Mouse (Mus musculus) cerebellum, postnatal 14 days (tissue): ENCODE results near the gene Camkmt.

Experiments
- DNase-seq, 2 experiments: peaks; one replicate each; pipeline ENCODE4 v3.0.0; 2021; ENCODE audit warnings: mixed read lengths in 2 of 2

Camkmt gene

GRCm38 (mm10) chr17:85377496-85377895 lies 287.1 kb downstream of the Camkmt start:
- DNase-seq = no peak

GRCm38 (mm10) chr17:85379101-85379500 lies 288.7 kb downstream of the Camkmt start:
- no peak for DNase-seq

- DNase-seq = no peak
Measured at GRCm38 (mm10) chr17:85381578-85382223, 291.3 kb downstream of the Camkmt start.

- DNase-seq = no peak
Measured at GRCm38 (mm10) chr17:85382344-85382743, 292.0 kb downstream of the Camkmt start.

- no peak for DNase-seq
Measured at GRCm38 (mm10) chr17:85382906-85383305, 292.6 kb downstream of the Camkmt start.

- no peak for DNase-seq
Measured at GRCm38 (mm10) chr17:85393091-85393890, 302.9 kb downstream of the Camkmt start.

- DNase-seq = no peak
Measured at GRCm38 (mm10) chr17:85393891-85394321, 303.6 kb downstream of the Camkmt start.

- DNase-seq = no peak
Measured at GRCm38 (mm10) chr17:85395502-85395901, 305.1 kb downstream of the Camkmt start.

GRCm38 (mm10) chr17:85400751-85401150 lies 310.4 kb downstream of the Camkmt start:
- no peak for DNase-seq

GRCm38 (mm10) chr17:85405161-85405560 lies 314.8 kb downstream of the Camkmt start:
- DNase-seq = no peak

- DNase-seq = no peak
Measured at GRCm38 (mm10) chr17:85406195-85406594, 315.8 kb downstream of the Camkmt start.

GRCm38 (mm10) chr17:85428831-85429230 lies 338.5 kb downstream of the Camkmt start:
- no peak for DNase-seq

- no peak for DNase-seq
Measured at GRCm38 (mm10) chr17:85432923-85433322, 342.6 kb downstream of the Camkmt start.

- no peak for DNase-seq
Measured at GRCm38 (mm10) chr17:85443036-85443435, 352.7 kb downstream of the Camkmt start.

GRCm38 (mm10) chr17:85454419-85454983 lies 364.1 kb downstream of the Camkmt start:
- no peak for DNase-seq

GRCm38 (mm10) chr17:85455063-85455462 lies 364.7 kb downstream of the Camkmt start:
- no peak for DNase-seq

- no peak for DNase-seq
Measured at GRCm38 (mm10) chr17:85458075-85458474, 367.7 kb downstream of the Camkmt start.

- DNase-seq = no peak
Measured at GRCm38 (mm10) chr17:85458589-85458988, 368.2 kb downstream of the Camkmt start.

- DNase-seq = no peak
Measured at GRCm38 (mm10) chr17:85461577-85461976, 371.2 kb downstream of the Camkmt start.

GRCm38 (mm10) chr17:85463497-85464392 lies 373.4 kb downstream of the Camkmt start:
- DNase-seq = no peak

GRCm38 (mm10) chr17:85464466-85465411 lies 374.4 kb downstream of the Camkmt start:
- DNase-seq = no peak

- DNase-seq = no peak
Measured at GRCm38 (mm10) chr17:85469776-85470175, 379.4 kb downstream of the Camkmt start.
